Mouse (Mus musculus) WW6 (cell line): ENCODE results near the gene Eps15.

Experiments
- DNase-seq: peaks from one replicate; pipeline ENCODE4 v3.0.0-alpha.2; 2013; ENCODE audit warnings: low read depth, low spot score

The Eps15 gene

DNA sequence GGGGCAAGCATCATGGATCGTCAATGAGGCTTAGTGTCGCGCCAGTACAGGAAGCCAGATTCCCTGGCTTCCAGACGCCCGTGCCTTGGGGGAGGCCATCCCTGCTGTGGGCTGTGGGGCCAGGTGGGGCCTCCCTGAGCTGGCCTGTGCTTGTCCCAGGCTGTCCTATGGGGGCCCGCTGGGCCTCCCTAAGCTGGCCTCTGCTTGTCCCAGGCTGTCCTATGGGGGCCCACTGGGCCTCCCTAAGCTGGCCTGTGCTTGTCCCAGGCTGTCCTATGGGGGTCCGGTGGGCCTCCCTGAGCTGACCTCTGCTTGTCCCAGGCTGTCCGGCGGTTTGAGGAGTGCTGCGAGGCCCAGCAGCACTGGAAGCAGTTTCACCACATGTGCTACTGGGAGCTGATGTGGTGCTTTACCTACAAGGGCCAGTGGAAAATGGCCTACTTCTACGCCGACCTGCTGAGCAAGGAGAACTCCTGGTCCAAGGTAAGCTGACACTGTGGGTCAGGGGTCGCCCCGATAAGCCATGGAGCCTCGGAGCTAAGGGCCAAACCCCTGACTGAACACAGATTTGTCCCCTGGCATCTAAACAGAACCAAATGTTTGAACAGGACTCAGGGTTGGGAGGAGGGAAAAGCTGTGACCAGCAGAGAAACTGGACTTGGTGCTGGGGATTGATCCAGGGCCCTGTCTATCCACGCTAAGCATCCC is 152.8 kb downstream of the Eps15 start:
- DNase-seq: no peak

DNA sequence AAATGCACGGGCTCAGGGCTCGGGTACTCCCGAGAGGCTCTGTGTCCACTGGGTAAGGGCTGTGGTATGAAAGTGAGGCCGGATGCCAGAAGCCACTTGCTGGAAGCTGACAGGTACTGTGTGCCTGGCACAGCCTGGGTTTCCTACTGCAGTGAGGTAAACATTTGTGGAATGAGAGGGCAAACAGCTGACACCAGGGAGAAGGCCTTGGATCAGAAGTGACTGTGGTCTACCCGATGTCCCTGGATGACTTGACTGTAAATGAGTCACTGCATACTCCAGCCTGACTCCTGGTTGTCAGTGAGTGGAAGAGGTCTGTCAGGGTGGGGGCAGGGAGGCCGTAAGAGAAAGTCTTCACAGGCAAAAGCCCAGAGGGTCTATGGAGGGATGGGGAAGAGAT is 153.6 kb downstream of the Eps15 start:
- DNase-seq: no peak

DNA sequence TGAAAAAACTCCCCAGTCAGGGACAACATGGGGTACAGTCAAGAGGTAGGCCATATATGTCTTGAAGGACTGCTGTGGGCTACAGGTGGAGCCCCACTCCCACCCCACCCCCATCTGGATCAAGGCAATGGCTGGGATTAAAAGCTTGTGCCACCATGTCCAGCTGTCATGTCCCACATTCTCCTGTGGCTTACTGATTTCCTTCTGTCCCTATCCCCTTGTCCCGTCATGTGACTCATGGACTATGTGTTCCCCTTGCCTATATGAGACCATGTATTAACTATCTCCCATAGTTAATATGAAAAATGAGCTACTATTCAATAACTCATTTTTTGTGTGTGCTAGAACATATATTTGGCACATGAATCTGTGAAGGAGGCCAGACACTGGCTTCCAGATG is 154.2 kb downstream of the Eps15 start:
- DNase-seq: no peak
